Mouse (Mus musculus): ENCODE measurements around the gene Bcl11a. TPM values are rescaled to one million over a fixed set of nuclear protein-coding genes. Genes with fewer than 3 reads are reported as not detected.

Gene Bcl11a
- polyA plus RNA-seq, 1 experiment from 2014 or later = 5.9 TPM

DNA sequence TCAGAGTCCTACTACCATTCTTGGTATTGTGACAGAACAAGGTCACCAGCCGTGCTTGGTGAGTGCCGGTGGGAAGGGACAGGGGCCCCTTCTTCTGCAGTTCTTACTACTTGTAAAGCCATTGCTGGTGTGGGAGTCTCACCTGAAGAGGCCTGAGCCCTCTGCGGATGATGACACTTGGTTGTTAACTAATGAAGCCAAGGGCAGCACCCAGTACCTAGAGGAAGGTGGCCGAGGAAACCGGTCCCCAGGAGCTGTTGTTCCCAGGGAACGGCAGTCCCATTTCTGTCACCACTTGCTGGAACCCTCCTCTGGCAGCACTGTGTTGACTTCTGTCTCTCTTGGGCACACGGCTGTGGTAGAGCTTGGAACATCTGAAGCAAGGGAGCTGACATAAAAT lies 105.6 kb downstream of the Bcl11a start:
- no peaks in the 10 kb centered on the region for H3K27me3 ChIP-seq (replicated peaks; ENCODE audit: control insufficient read depth, insufficient read depth, low read length)
- H3K4me2 ChIP-seq (replicated peaks; ENCODE audit: low read depth) = no peak overlapping the region
- TF ChIP-seq CTCF (IDR thresholded peaks at IDR 0.05; ENCODE audit: low read depth) = no peak
- WGBS = 91% methylated on average over 7 of the region's 7 CpGs
- no peak overlapping the region for H3K4me3 ChIP-seq (ENCODE audit: low read depth, low read length)
- H3K36me3 ChIP-seq (ENCODE audit: control insufficient read depth, insufficient read depth) = no peaks in the 10 kb centered on the region
- no peak overlapping the region for H3K9ac ChIP-seq (ENCODE audit: low read depth, low read length)
- no peak overlapping the region for H3K27ac ChIP-seq (ENCODE audit: low read depth, low read length)
- no peaks in the 10 kb centered on the region for H3K4me1 ChIP-seq (replicated peaks; ENCODE audit: control insufficient read depth, insufficient read depth, low read length)
- no peak for ATAC-seq
- H3K9me3 ChIP-seq (ENCODE audit: control insufficient read depth) = no peaks in the 10 kb centered on the region

DNA sequence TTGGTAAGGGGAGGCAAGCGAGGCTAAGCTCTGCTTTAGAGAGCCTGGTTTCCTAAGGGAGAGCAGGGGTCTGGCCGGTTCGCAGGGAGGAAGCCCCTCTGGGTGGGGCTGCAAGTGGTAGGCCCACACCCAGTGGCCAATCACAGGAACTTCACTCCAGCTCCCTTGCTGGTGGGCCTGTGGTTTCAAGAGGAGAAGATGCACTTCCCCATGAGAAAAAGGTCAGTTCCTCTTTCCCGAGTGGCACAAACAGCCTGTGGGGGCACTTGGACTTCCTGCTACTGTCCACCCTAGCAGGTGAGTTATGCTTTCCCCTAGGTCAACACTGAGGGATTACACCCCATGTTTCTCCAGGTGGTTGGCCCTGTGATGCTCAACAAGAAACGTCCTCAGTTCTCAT lies 107.1 kb downstream of the Bcl11a start:
- Histone ChIP-seq H3K9ac (ENCODE audit: low read depth, low read length) (no peak overlapping the region), H3K4me3 (ENCODE audit: low read depth, low read length) (no peak overlapping the region), H3K4me1 (replicated peaks; ENCODE audit: control insufficient read depth, insufficient read depth, low read length) (no peaks in the 10 kb centered on the region), H3K4me2 (replicated peaks; ENCODE audit: low read depth) (no peak overlapping the region), H3K9me3 (ENCODE audit: control insufficient read depth) (no peaks in the 10 kb centered on the region), H3K27ac (ENCODE audit: low read depth, low read length) (no peak overlapping the region), H3K36me3 (ENCODE audit: control insufficient read depth, insufficient read depth) (no peaks in the 10 kb centered on the region), H3K27me3 (replicated peaks; ENCODE audit: control insufficient read depth, insufficient read depth, low read length) (no peaks in the 10 kb centered on the region)
- no peak for TF ChIP-seq CTCF (IDR thresholded peaks at IDR 0.05; ENCODE audit: low read depth)
- 66% methylated on average over 5 of the region's 5 CpGs for WGBS
- ATAC-seq = no peak

DNA sequence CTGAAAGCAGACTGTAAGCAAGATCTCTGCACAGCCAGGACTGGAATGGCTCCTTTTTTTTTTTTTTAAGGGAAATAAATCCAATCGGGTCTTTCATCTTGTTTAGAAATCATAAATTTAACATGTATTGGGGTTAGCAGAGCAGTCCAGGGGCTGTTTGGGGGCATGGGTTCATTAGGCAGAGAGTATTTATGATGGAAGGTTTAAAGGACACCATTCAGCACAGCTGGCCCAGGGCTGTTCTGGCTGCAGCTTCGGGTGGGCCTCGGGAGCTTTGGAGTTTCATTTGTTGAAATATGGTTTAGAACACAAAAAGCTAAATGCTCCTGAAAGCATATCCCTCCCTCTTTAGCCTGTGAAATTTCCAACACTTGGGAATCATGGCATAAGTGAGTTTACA lies 112.6 kb downstream of the Bcl11a start:
- H3K4me3 ChIP-seq (ENCODE audit: low read depth, low read length) = no peak overlapping the region
- H3K4me1 ChIP-seq (replicated peaks; ENCODE audit: control insufficient read depth, insufficient read depth, low read length) = no peaks in the 10 kb centered on the region
- no peak for ATAC-seq
- TF ChIP-seq CTCF (IDR thresholded peaks at IDR 0.05; ENCODE audit: low read depth) = no peak
- no peaks in the 10 kb centered on the region for H3K9me3 ChIP-seq (ENCODE audit: control insufficient read depth)
- no peak overlapping the region for H3K9ac ChIP-seq (ENCODE audit: low read depth, low read length)
- WGBS = 54% methylated on average over 3 of the region's 3 CpGs
- no peaks in the 10 kb centered on the region for H3K36me3 ChIP-seq (ENCODE audit: control insufficient read depth, insufficient read depth)
- no peaks in the 10 kb centered on the region for H3K27me3 ChIP-seq (replicated peaks; ENCODE audit: control insufficient read depth, insufficient read depth, low read length)
- H3K4me2 ChIP-seq (replicated peaks; ENCODE audit: low read depth) = no peak overlapping the region
- H3K27ac ChIP-seq (ENCODE audit: low read depth, low read length) = no peak overlapping the region

- no peak overlapping the region for H3K9ac ChIP-seq (ENCODE audit: low read depth, low read length)
- no peak overlapping the region for H3K27ac ChIP-seq (ENCODE audit: low read depth, low read length)
- no peak for TF ChIP-seq CTCF (IDR thresholded peaks at IDR 0.05; ENCODE audit: low read depth)
- WGBS = 48% methylated on average over 4 of the region's 4 CpGs
- no peaks in the 10 kb centered on the region for H3K36me3 ChIP-seq (ENCODE audit: control insufficient read depth, insufficient read depth)
- no peaks in the 10 kb centered on the region for H3K9me3 ChIP-seq (ENCODE audit: control insufficient read depth)
- ATAC-seq = no peak
- H3K4me3 ChIP-seq (ENCODE audit: low read depth, low read length) = no peak overlapping the region
- no peak overlapping the region for H3K4me2 ChIP-seq (replicated peaks; ENCODE audit: low read depth)
- H3K4me1 ChIP-seq (replicated peaks; ENCODE audit: control insufficient read depth, insufficient read depth, low read length) = no peaks in the 10 kb centered on the region
- no peaks in the 10 kb centered on the region for H3K27me3 ChIP-seq (replicated peaks; ENCODE audit: control insufficient read depth, insufficient read depth, low read length)
Measured at GRCm38 (mm10) chr11:24196460-24197190, 118.8 kb downstream of the Bcl11a start.

GRCm38 (mm10) chr11:24197424-24197823 lies 119.6 kb downstream of the Bcl11a start:
- TF ChIP-seq CTCF (IDR thresholded peaks at IDR 0.05; ENCODE audit: low read depth) = no peak
- no peak for ATAC-seq
- H3K36me3 ChIP-seq (ENCODE audit: control insufficient read depth, insufficient read depth) = no peaks in the 10 kb centered on the region
- H3K27ac ChIP-seq (ENCODE audit: low read depth, low read length) = no peak overlapping the region
- H3K9me3 ChIP-seq (ENCODE audit: control insufficient read depth) = no peaks in the 10 kb centered on the region
- no peak overlapping the region for H3K9ac ChIP-seq (ENCODE audit: low read depth, low read length)
- H3K27me3 ChIP-seq (replicated peaks; ENCODE audit: control insufficient read depth, insufficient read depth, low read length) = no peaks in the 10 kb centered on the region
- no peak overlapping the region for H3K4me2 ChIP-seq (replicated peaks; ENCODE audit: low read depth)
- H3K4me1 ChIP-seq (replicated peaks; ENCODE audit: control insufficient read depth, insufficient read depth, low read length) = peaks cover 1% of the 10 kb centered on the region; the same call in 1 of the 2 replicates
- no peak overlapping the region for H3K4me3 ChIP-seq (ENCODE audit: low read depth, low read length)
- 97% methylated on average over 1 of the region's 1 CpGs for WGBS

DNA sequence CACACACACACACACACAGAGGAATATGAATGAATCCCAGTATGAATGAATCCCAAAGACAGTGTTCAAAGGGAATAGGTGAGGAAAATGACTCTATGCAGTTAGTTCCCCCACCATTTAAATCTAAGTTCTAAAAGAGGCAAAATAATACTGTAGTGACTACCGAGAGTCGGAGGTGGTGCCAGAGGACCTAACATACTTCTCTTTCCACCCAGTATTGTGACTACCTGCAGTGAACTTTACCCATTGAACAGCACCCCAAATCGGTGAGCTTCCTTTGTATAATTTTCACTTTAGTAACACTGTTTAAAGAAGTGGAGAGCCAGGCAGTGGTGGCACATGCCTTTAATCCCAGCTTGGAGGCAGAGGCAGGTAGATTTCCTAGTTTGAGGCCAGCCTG lies 121.7 kb downstream of the Bcl11a start:
- Histone ChIP-seq H3K36me3 (ENCODE audit: control insufficient read depth, insufficient read depth) (no peaks in the 10 kb centered on the region), H3K4me2 (replicated peaks; ENCODE audit: low read depth) (no peak overlapping the region), H3K9ac (ENCODE audit: low read depth, low read length) (no peak overlapping the region), H3K27me3 (replicated peaks; ENCODE audit: control insufficient read depth, insufficient read depth, low read length) (no peaks in the 10 kb centered on the region), H3K4me3 (ENCODE audit: low read depth, low read length) (no peak overlapping the region), H3K9me3 (ENCODE audit: control insufficient read depth) (no peaks in the 10 kb centered on the region), H3K4me1 (replicated peaks; ENCODE audit: control insufficient read depth, insufficient read depth, low read length) (peaks cover 5% of the 10 kb centered on the region; the same call in 1 of the 2 replicates), H3K27ac (ENCODE audit: low read depth, low read length) (no peak overlapping the region)
- 79% methylated on average over 3 of the region's 3 CpGs for WGBS
- no peak for TF ChIP-seq CTCF (IDR thresholded peaks at IDR 0.05; ENCODE audit: low read depth)
- ATAC-seq = no peak
